Mouse (Mus musculus) liver, postnatal 0 days (tissue): Measurements from ENCODE around the gene Cdk5rap1.

ENCODE experiments used
- CTCF ChIP-seq: sonication (generic); IDR thresholded peaks from 2 replicates; pipeline ENCODE4 v1.5.1; 2016; ENCODE audit warnings: antibody characterized with exemption, low read depth
- EP300 ChIP-seq: IDR thresholded peaks from 2 replicates; pipeline ENCODE4 v1.6.1; 2016; ENCODE audit warnings: antibody characterized with exemption, low read depth, mild to moderate bottlenecking

GRCm38 (mm10) chr2:154407643-154408445, 35.0 kb upstream of the Cdk5rap1 start, which contains the start of gene Snta1:
- no peak for TF ChIP-seq CTCF
- TF ChIP-seq EP300 = no peak
